Mouse (Mus musculus): Measurements from ENCODE around the gene Fahd2a. TPM values are rescaled to one million over a fixed set of nuclear protein-coding genes. Genes with fewer than 3 reads are reported as not detected.
A peak's percentile ranks its signal among the peaks of the same experiment; 100 is the strongest.

The Fahd2a gene
- total RNA-seq (2014; rRNA removed) (29.4 and 44.4 TPM in 2 replicates), polyA plus RNA-seq (2015; fragmentation: Nextera tagmentation; extraction: Ambion mirVana) (33.6 and 34.0 TPM in 2 replicates)

- no peak; the same call in none of the 2 replicates for TF ChIP-seq CTCF (IDR thresholded peaks at IDR 0.05; ENCODE audit: low read depth)
- Histone ChIP-seq H3K4me3 (ENCODE audit: low read length) (peak within 1 kb of the TSS; percentile 47), H3K4me1 (ENCODE audit: insufficient read depth, low read length) (peaks cover 4% of the 10 kb centered on the region; the same call in 1 of the 2 replicates), H3K9me3 (ENCODE audit: low read length) (no peaks in the 10 kb centered on the region), H3K27me3 (ENCODE audit: insufficient read depth, low read length) (no peaks in the 10 kb centered on the region), H3K9ac (replicated peaks; ENCODE audit: low read length) (peak within 1 kb of the TSS; percentile 60), H3K36me3 (ENCODE audit: insufficient read depth, low read length) (peaks cover 5% of the 10 kb centered on the region; the same call in 1 of the 2 replicates), H3K4me2 (ENCODE audit: low read depth, low read length) (peak within 1 kb of the TSS; percentile 59), H3K27ac (peak within 1 kb of the TSS; percentile 1; the same call in 1 of the 2 replicates)
- DNase-seq (ENCODE audit: low spot score) (peak; percentile 95), ATAC-seq (peak; percentile 94)
- WGBS, result 3% methylated on average over 37 of the region's 37 CpGs
Measured at GRCm38 (mm10) chr2:127444055-127444789, at the start of gene Fahd2a. Gene Fahd2a, minus strand, starts transcription at chr2:127444565.

- DNase-seq (ENCODE audit: low spot score), result peak; percentile 82
- Histone ChIP-seq H3K27me3 (ENCODE audit: insufficient read depth, low read length) (peaks cover 34% of the 10 kb centered on the region), H3K9me3 (ENCODE audit: low read length) (no peaks in the 10 kb centered on the region), H3K4me1 (ENCODE audit: insufficient read depth, low read length) (peaks cover 20% of the 10 kb centered on the region), H3K4me2 (ENCODE audit: low read depth, low read length) (peak overlapping the region; percentile 46), H3K4me3 (ENCODE audit: low read length) (peak overlapping the region; percentile 6; the same call in 1 of the 2 replicates), H3K9ac (replicated peaks; ENCODE audit: low read length) (peak overlapping the region; percentile 21; the same call in 1 of the 2 replicates), H3K27ac (no peak overlapping the region), H3K36me3 (ENCODE audit: insufficient read depth, low read length) (no peaks in the 10 kb centered on the region)
- peak; percentile 63 for ATAC-seq
- no peak for TF ChIP-seq CTCF (IDR thresholded peaks at IDR 0.05; ENCODE audit: low read depth)
- 10% methylated on average over 19 of the region's 19 CpGs for WGBS
Measured at GRCm38 (mm10) chr2:127484476-127485170, 40.3 kb upstream of the Fahd2a start.

GRCm38 (mm10) chr2:127483001-127483400 lies 38.6 kb upstream of the Fahd2a start:
- H3K27ac ChIP-seq, result no peak overlapping the region
- H3K27me3 ChIP-seq (ENCODE audit: insufficient read depth, low read length), result peaks cover 34% of the 10 kb centered on the region
- H3K9ac ChIP-seq (replicated peaks; ENCODE audit: low read length), result no peak overlapping the region
- H3K9me3 ChIP-seq (ENCODE audit: low read length), result no peaks in the 10 kb centered on the region
- peak overlapping the region; percentile 68 for H3K4me2 ChIP-seq (ENCODE audit: low read depth, low read length)
- peaks cover 20% of the 10 kb centered on the region for H3K4me1 ChIP-seq (ENCODE audit: insufficient read depth, low read length)
- no peak for TF ChIP-seq CTCF (IDR thresholded peaks at IDR 0.05; ENCODE audit: low read depth)
- WGBS, result 2% methylated on average over 20 of the region's 21 CpGs
- H3K4me3 ChIP-seq (ENCODE audit: low read length), result peak overlapping the region; percentile 36; the same call in 1 of the 2 replicates
- ATAC-seq, result no peak
- DNase-seq (ENCODE audit: low spot score), result no peak
- H3K36me3 ChIP-seq (ENCODE audit: insufficient read depth, low read length), result no peaks in the 10 kb centered on the region

GRCm38 (mm10) chr2:127482533-127482911 lies 38.2 kb upstream of the Fahd2a start:
- no peak for TF ChIP-seq CTCF (IDR thresholded peaks at IDR 0.05; ENCODE audit: low read depth)
- Histone ChIP-seq H3K27me3 (ENCODE audit: insufficient read depth, low read length) (peaks cover 34% of the 10 kb centered on the region), H3K4me1 (ENCODE audit: insufficient read depth, low read length) (peaks cover 20% of the 10 kb centered on the region), H3K4me2 (ENCODE audit: low read depth, low read length) (peak overlapping the region; percentile 68), H3K27ac (no peak overlapping the region), H3K4me3 (ENCODE audit: low read length) (peak overlapping the region; percentile 36), H3K36me3 (ENCODE audit: insufficient read depth, low read length) (no peaks in the 10 kb centered on the region), H3K9ac (replicated peaks; ENCODE audit: low read length) (0 out of 2 replicates have a peak overlapping the region, but pooled peaks have one; percentile 6), H3K9me3 (ENCODE audit: low read length) (no peaks in the 10 kb centered on the region)
- WGBS, result under 1% methylated on average over 21 of the region's 21 CpGs
- ATAC-seq, result peak; percentile 50; the same call in 1 of the 2 replicates
- DNase-seq (ENCODE audit: low spot score), result peak; percentile 66

GRCm38 (mm10) chr2:127481841-127482532 lies 37.6 kb upstream of the Fahd2a start:
- Histone ChIP-seq H3K27me3 (ENCODE audit: insufficient read depth, low read length) (peaks cover 34% of the 10 kb centered on the region), H3K4me2 (ENCODE audit: low read depth, low read length) (peak overlapping the region; percentile 68), H3K9me3 (ENCODE audit: low read length) (no peaks in the 10 kb centered on the region), H3K4me1 (ENCODE audit: insufficient read depth, low read length) (peaks cover 20% of the 10 kb centered on the region), H3K9ac (replicated peaks; ENCODE audit: low read length) (peak overlapping the region; percentile 6; the same call in 1 of the 2 replicates), H3K27ac (no peak overlapping the region), H3K36me3 (ENCODE audit: insufficient read depth, low read length) (no peaks in the 10 kb centered on the region), H3K4me3 (ENCODE audit: low read length) (peak overlapping the region; percentile 36)
- TF ChIP-seq CTCF (IDR thresholded peaks at IDR 0.05; ENCODE audit: low read depth), result no peak
- under 1% methylated on average over 59 of the region's 59 CpGs for WGBS
- ATAC-seq (peak; percentile 15; the same call in 1 of the 2 replicates), DNase-seq (ENCODE audit: low spot score) (no peak)

GRCm38 (mm10) chr2:127479763-127480162 lies 35.4 kb upstream of the Fahd2a start:
- peaks cover 34% of the 10 kb centered on the region for H3K27me3 ChIP-seq (ENCODE audit: insufficient read depth, low read length)
- H3K4me3 ChIP-seq (ENCODE audit: low read length), result no peak overlapping the region
- H3K36me3 ChIP-seq (ENCODE audit: insufficient read depth, low read length), result no peaks in the 10 kb centered on the region
- H3K9me3 ChIP-seq (ENCODE audit: low read length), result no peaks in the 10 kb centered on the region
- peaks cover 20% of the 10 kb centered on the region for H3K4me1 ChIP-seq (ENCODE audit: insufficient read depth, low read length)
- TF ChIP-seq CTCF (IDR thresholded peaks at IDR 0.05; ENCODE audit: low read depth), result no peak
- no peak overlapping the region for H3K9ac ChIP-seq (replicated peaks; ENCODE audit: low read length)
- no peak for DNase-seq (ENCODE audit: low spot score)
- ATAC-seq, result no peak
- no peak overlapping the region for H3K4me2 ChIP-seq (ENCODE audit: low read depth, low read length)
- WGBS, result 67% methylated on average over 10 of the region's 10 CpGs
- no peak overlapping the region for H3K27ac ChIP-seq
